Mouse (Mus musculus) ES-Bruce4 (cell line): Measurements from ENCODE around the gene Tnfrsf21. TPM values are rescaled to one million over a fixed set of nuclear protein-coding genes. Genes with fewer than 3 reads are reported as not detected.
A peak's percentile ranks its signal among the peaks of the same experiment; 100 is the strongest.

ENCODE experiments used
- H3K27ac ChIP-seq: 2 replicates; pipeline ENCODE4 v1.5.1; 2012; ENCODE audit warnings: low read length, inconsistent platforms; ENCODE audit not compliant: insufficient read depth
- H3K27me3 ChIP-seq: 2 replicates; pipeline ENCODE4 v1.6.1; 2012; ENCODE audit warnings: mild to moderate bottlenecking, low read length, inconsistent platforms; ENCODE audit not compliant: control insufficient read depth, poor library complexity, insufficient read depth, severe bottlenecking
- H3K36me3 ChIP-seq: 2 replicates; pipeline ENCODE4 v1.6.1; 2012; ENCODE audit warnings: inconsistent platforms, mild to moderate bottlenecking, low read length, moderate library complexity; ENCODE audit not compliant: control insufficient read depth, poor library complexity, insufficient read depth, severe bottlenecking
- H3K4me1 ChIP-seq: one replicate; pipeline ENCODE4 v1.8.1; 2011; ENCODE audit warnings: low read length; ENCODE audit not compliant: control insufficient read depth, insufficient read depth
- H3K4me3 ChIP-seq: 2 replicates; pipeline ENCODE4 v1.5.1; 2011; ENCODE audit warnings: low read depth, mild to moderate bottlenecking, low read length
- H3K9ac ChIP-seq: 2 replicates; pipeline ENCODE4 v1.6.1; 2012; ENCODE audit warnings: low read depth, mild to moderate bottlenecking, inconsistent platforms; ENCODE audit not compliant: poor library complexity, severe bottlenecking
- H3K9me3 ChIP-seq: replicated peaks from 2 replicates; pipeline ENCODE4 v1.6.1; 2012; ENCODE audit warnings: mild to moderate bottlenecking, low read length, inconsistent platforms; ENCODE audit not compliant: control insufficient read depth, poor library complexity, insufficient read depth, severe bottlenecking
- CTCF ChIP-seq: IDR thresholded peaks from one replicate; pipeline ENCODE4 v1.8.1; 2011; ENCODE audit warnings: low read depth, low read length
- EP300 ChIP-seq: IDR thresholded peaks from 2 replicates; pipeline ENCODE4 v1.6.1; 2011; ENCODE audit warnings: low read depth, low read length; ENCODE audit not compliant: insufficient read depth
- POLR2A ChIP-seq: IDR thresholded peaks from one replicate; pipeline ENCODE4 v1.8.1; 2011; ENCODE audit warnings: low read length; ENCODE audit not compliant: insufficient read depth
- polyA plus RNA-seq: library from polyadenylated mRNA; stranded (reverse); fragments of >200 nt; gene quantifications from 2 replicates; pipeline ENCODE4 v1.2.4, GENCODE M21; 2011; ENCODE audit warnings: low read depth; ENCODE audit not compliant: missing spikeins, insufficient read depth, insufficient read length

Tnfrsf21 gene
- polyA plus RNA-seq, 1 experiment = 13.1 TPM

DNA sequence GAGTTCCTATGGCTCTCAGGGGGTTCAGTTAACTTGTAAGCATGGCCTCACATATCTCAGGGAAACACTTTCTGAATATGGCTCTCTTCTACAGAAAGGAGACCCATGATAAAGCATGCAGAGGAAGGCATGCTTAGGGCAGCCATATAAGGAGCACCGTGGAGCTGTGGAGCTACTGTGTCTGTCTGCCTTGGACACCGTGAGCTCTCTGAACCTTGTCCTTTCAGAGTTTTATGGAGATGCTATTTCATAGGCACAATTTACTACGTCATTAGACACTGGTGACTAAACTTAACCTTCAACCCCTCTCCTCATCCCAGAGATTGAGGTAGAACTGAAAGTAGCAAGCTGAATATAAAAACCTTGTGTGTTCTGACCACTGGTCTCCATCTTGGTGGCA is 13.2 kb downstream of the Tnfrsf21 start:
- H3K4me3 ChIP-seq = no peak overlapping the region
- no peaks in the 10 kb centered on the region for H3K4me1 ChIP-seq
- no peaks in the 10 kb centered on the region for H3K27me3 ChIP-seq
- no peaks in the 10 kb centered on the region for H3K36me3 ChIP-seq
- no peak for TF ChIP-seq CTCF
- TF ChIP-seq POLR2A = no peak
- no peak for TF ChIP-seq EP300
- H3K9ac ChIP-seq = no peak overlapping the region
- no peak overlapping the region for H3K27ac ChIP-seq
- no peaks in the 10 kb centered on the region for H3K9me3 ChIP-seq

DNA sequence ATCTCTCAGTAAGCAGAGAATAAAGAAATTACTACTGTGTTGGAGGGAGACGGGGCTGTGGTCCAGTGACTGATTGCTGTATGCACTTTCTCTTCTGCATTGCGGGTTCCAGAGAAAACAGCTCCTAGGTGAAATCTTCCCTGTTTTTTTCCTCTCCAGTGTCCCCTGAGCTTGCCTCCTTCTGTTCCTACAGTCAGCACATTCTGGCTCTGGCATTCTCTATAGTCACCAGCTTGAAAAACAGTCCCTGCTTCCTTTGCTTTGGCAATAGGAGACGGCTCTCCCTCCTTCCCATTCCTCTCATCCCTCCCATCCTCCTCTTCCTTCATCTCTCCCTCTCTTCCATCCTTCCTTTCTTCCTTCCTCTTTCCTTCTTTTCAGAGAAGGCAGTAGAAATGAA is 13.9 kb downstream of the Tnfrsf21 start:
- no peak for TF ChIP-seq CTCF
- no peak for TF ChIP-seq POLR2A
- TF ChIP-seq EP300 = no peak
- peaks cover 2% of the 10 kb centered on the region for H3K4me1 ChIP-seq
- H3K9ac ChIP-seq = no peak overlapping the region
- H3K27me3 ChIP-seq = no peaks in the 10 kb centered on the region
- H3K9me3 ChIP-seq = no peaks in the 10 kb centered on the region
- H3K4me3 ChIP-seq = no peak overlapping the region
- H3K36me3 ChIP-seq = no peaks in the 10 kb centered on the region
- H3K27ac ChIP-seq = no peak overlapping the region

DNA sequence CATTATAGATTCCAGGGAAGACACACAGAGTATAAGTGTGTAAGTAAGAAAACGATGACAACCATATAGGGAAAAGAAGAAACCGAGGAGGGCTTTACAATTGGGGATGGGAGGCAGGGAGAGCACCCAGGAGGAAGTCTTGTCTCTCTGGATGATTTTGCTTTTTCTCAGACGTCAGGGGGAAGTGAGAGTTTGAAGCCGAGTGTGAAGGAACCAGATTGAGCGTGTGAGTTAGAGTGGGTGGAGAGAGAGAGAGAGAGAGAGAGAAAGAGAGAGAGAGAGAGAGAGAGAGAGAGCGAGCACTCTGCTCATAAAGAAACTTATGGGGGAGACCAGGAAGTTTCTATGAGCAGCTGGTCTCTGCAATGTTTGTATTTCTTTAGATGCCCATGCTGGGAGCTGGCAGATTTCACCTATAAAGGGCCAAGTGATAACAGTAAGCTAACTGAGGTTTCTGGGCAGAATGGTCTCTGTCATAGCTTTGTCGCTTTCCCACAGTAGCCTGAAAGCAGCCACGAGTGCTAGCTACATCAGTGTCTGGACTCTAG is 16.2 kb downstream of the Tnfrsf21 start:
- no peak overlapping the region for H3K4me3 ChIP-seq
- H3K9ac ChIP-seq = no peak overlapping the region
- H3K27me3 ChIP-seq = no peaks in the 10 kb centered on the region
- TF ChIP-seq EP300 (no peak), POLR2A (no peak), CTCF (no peak)
- no peaks in the 10 kb centered on the region for H3K36me3 ChIP-seq
- no peak overlapping the region for H3K27ac ChIP-seq
- H3K4me1 ChIP-seq = peaks cover 5% of the 10 kb centered on the region
- no peaks in the 10 kb centered on the region for H3K9me3 ChIP-seq

DNA sequence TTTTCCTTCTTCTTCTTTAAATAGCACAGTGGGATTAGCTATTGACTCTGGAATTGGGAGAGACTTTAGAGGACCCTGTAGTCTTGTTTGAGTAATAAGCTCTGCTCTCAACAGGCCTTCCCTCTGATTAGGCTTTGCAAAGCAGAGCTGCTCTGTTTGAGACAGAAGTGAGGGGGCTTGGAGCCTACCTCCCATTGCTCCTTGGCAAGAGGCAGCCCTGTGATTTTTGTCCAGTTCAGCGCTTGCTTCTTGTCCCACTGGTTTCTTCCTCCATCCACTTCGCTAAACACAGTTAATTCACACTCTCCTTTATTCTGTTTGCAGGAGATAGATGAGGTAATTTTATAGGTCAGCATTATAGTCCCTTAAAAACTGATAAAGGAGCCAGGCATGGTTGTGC is 19.0 kb downstream of the Tnfrsf21 start:
- no peaks in the 10 kb centered on the region for H3K36me3 ChIP-seq
- H3K9ac ChIP-seq = no peak overlapping the region
- H3K4me3 ChIP-seq = no peak overlapping the region
- peak overlapping the region; percentile 76 for H3K27ac ChIP-seq
- H3K9me3 ChIP-seq = no peaks in the 10 kb centered on the region
- H3K4me1 ChIP-seq = peaks cover 5% of the 10 kb centered on the region
- TF ChIP-seq EP300 = no peak
- no peak for TF ChIP-seq POLR2A
- H3K27me3 ChIP-seq = no peaks in the 10 kb centered on the region

DNA sequence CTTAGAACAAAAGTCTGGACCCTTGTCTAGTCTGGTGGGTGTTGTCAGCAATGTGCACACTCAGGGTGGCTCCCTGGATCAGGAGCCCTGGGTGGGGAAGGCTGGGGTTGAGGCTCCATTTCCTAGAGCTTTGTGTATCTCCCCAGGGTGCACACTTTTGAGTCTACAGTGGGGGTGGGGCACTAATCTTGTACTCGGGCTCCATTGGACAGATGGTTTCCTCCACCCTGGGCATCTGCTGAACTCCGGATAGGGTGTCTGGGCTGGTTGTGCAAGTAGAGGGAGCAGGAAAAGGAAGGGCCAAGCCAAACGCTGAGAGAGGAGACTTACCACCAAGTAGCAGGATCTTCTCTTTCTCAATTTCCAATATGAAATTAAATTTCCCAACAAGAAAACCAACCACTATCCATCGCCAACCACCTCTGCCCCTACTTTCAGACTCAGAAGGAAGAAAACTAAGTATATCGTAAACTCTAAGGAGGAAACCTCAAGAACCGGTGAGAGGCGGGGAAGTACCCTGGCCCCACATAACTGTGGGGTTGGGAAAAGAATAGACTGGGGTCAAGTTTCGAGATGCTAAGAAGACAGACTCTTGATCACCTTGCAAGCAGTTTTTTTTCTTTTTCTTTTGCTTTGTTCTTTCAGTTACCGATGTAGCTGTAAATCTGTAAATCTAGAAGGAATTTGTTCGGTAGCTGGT is 19.9 kb downstream of the Tnfrsf21 start:
- TF ChIP-seq EP300 (peak; percentile 94), CTCF (no peak)
- 0 out of 2 replicates have a peak overlapping the region, but pooled peaks have one; percentile 29 for H3K9ac ChIP-seq

DNA sequence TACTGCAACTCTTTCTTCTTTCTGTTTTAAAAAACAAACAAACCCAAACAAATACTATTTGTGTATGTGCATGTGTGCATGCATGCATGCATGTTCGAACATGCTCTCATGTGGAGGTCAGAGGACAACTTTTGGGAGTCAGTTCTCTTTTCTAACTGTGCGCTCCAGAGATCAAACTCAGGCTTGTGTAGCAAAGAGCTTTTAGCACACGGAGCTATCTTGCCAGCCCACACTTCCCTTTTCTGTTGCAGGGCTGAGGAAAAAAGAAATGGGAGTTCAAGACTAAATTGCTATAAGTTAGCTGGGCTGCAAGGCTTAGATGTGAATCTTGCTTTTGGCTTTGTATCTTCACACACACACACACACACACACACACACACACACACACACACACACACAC is 24.2 kb downstream of the Tnfrsf21 start:
- no peak overlapping the region for H3K9ac ChIP-seq
- TF ChIP-seq EP300 (no peak), CTCF (no peak), POLR2A (no peak)
- no peaks in the 10 kb centered on the region for H3K27me3 ChIP-seq
- H3K36me3 ChIP-seq = no peaks in the 10 kb centered on the region
- no peak overlapping the region for H3K4me3 ChIP-seq
- no peaks in the 10 kb centered on the region for H3K9me3 ChIP-seq
- no peak overlapping the region for H3K27ac ChIP-seq
- H3K4me1 ChIP-seq = peaks cover 3% of the 10 kb centered on the region

More for the DNA sequence above, 19.9 kb downstream of the Tnfrsf21 start:
- H3K36me3 ChIP-seq = no peaks in the 10 kb centered on the region
- H3K4me1 ChIP-seq = peaks cover 5% of the 10 kb centered on the region
- H3K27me3 ChIP-seq = no peaks in the 10 kb centered on the region
- peak overlapping the region; percentile 76 for H3K27ac ChIP-seq
- no peak overlapping the region for H3K4me3 ChIP-seq
- H3K9me3 ChIP-seq = no peaks in the 10 kb centered on the region
